Comparison of ENCODE assay signal across 16 mouse cellular contexts in the genomic region with DNA sequence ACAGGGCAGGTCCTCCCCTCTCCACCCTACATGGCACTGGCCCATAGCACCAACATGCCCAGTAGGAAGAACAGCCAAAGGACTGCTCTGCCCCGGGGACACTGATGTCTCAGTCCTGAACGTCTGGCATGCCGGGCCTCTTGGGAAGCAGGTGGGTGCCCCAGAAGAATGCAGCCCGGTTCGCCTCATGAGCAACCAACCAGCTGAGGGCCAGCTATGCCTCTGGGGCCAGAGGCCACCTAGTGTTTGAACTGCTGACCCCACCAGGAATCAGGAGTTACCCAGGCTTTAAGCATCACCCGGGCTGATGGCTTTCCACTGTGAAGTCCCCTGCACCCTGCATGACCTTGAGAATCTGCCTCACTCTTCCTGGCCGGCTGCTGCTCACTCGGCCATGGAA. TPM values are rescaled to one million over a fixed set of nuclear protein-coding genes. Genes with fewer than 3 reads are reported as not detected.
A peak's percentile ranks its signal among the peaks of the same experiment; 100 is the strongest.
DNase-seq lines count a peak whose midpoint lies in the region; ATAC-seq lines count a peak whose summit lies in the region.
"Had no signal": no experiment of that assay in that cellular context is flagged by ENCODE, and none has a peak within 500 bp of the region (broad histone marks: within the 10 kb centered on the region; RNA-seq: fewer than 3 reads in every experiment).

No protein-coding gene starts in this region.

- ATAC-seq in kidney, embryonic 16.5 days (ENCODE audit: low FRiP score, low TSS enrichment): no peak
- no peak for ATAC-seq in midbrain, embryonic 14.5 days (ENCODE audit: low FRiP score, low TSS enrichment)
- no peak for ATAC-seq in intestine, embryonic 15.5 days
- ATAC-seq: CD4-positive, CD25-positive, alpha-beta regulatory T cell, adult 4 months; liver, embryonic 12.5 days had no signal

- WGBS in heart, embryonic 10.5 days: 66% methylated on average over 8 of the region's 8 CpGs
- 59% methylated on average over 8 of the region's 8 CpGs for WGBS in kidney, embryonic 16.5 days
- 88% methylated on average over 8 of the region's 8 CpGs for WGBS in midbrain, embryonic 14.5 days
- WGBS in midbrain, embryonic 10.5 days: 90% methylated on average over 8 of the region's 8 CpGs
- 83% methylated on average over 8 of the region's 8 CpGs for WGBS in intestine, embryonic 15.5 days

- H3K4me3 ChIP-seq in heart, embryonic 10.5 days: no peak overlapping the region
- H3K4me3 ChIP-seq in kidney, embryonic 16.5 days (ENCODE audit: low read length): no peak overlapping the region
- no peak overlapping the region for H3K4me3 ChIP-seq in midbrain, embryonic 14.5 days (replicated peaks; ENCODE audit: low read depth, low read length)
- no peak overlapping the region for H3K4me3 ChIP-seq in midbrain, embryonic 10.5 days
- H3K4me3 ChIP-seq in intestine, embryonic 15.5 days (replicated peaks): no peak overlapping the region
- H3K4me3 ChIP-seq: embryonic facial prominence, embryonic 12.5 days; liver, embryonic 12.5 days had no signal

- H3K36me3 ChIP-seq in heart, embryonic 10.5 days: peaks cover 75% of the 10 kb centered on the region
- H3K36me3 ChIP-seq in kidney, embryonic 16.5 days (ENCODE audit: insufficient read depth, low read length): peaks cover 47% of the 10 kb centered on the region
- H3K36me3 ChIP-seq in midbrain, embryonic 14.5 days (ENCODE audit: control insufficient read depth, insufficient read depth, low read length): peaks cover 61% of the 10 kb centered on the region
- H3K36me3 ChIP-seq in midbrain, embryonic 10.5 days: peaks cover 92% of the 10 kb centered on the region
- peaks cover 21% of the 10 kb centered on the region for H3K36me3 ChIP-seq in intestine, embryonic 15.5 days

- H3K9ac ChIP-seq in kidney, embryonic 16.5 days (replicated peaks; ENCODE audit: low read length): no peak overlapping the region
- no peak overlapping the region for H3K9ac ChIP-seq in midbrain, embryonic 14.5 days (replicated peaks; ENCODE audit: low read length)
- no peak overlapping the region for H3K9ac ChIP-seq in intestine, embryonic 15.5 days
- H3K9ac ChIP-seq: embryonic facial prominence, embryonic 12.5 days; liver, embryonic 12.5 days had no signal

- H3K9me3 ChIP-seq in heart, embryonic 10.5 days: no peaks in the 10 kb centered on the region
- H3K9me3 ChIP-seq in kidney, embryonic 16.5 days (ENCODE audit: low read length): no peaks in the 10 kb centered on the region
- H3K9me3 ChIP-seq in midbrain, embryonic 14.5 days (ENCODE audit: control insufficient read depth, low read length): no peaks in the 10 kb centered on the region
- no peaks in the 10 kb centered on the region for H3K9me3 ChIP-seq in midbrain, embryonic 10.5 days (replicated peaks)
- no peaks in the 10 kb centered on the region for H3K9me3 ChIP-seq in intestine, embryonic 15.5 days
- H3K9me3 ChIP-seq: embryonic facial prominence, embryonic 12.5 days; liver, embryonic 12.5 days had no signal

- peak overlapping the region; percentile 1 for H3K27ac ChIP-seq in heart, embryonic 10.5 days
- no peak overlapping the region for H3K27ac ChIP-seq in kidney, embryonic 16.5 days (ENCODE audit: low read length)
- peak overlapping the region; percentile 27; the same call in 1 of the 2 replicates for H3K27ac ChIP-seq in midbrain, embryonic 14.5 days (replicated peaks; ENCODE audit: low read depth, low read length)
- H3K27ac ChIP-seq in midbrain, embryonic 10.5 days (replicated peaks): no peak overlapping the region
- H3K27ac ChIP-seq in intestine, embryonic 15.5 days: no peak overlapping the region
- H3K27ac ChIP-seq: embryonic facial prominence, embryonic 12.5 days; liver, embryonic 12.5 days had no signal

- no peak overlapping the region for H3K4me2 ChIP-seq in kidney, embryonic 16.5 days (replicated peaks; ENCODE audit: low read depth, low read length)
- no peak overlapping the region for H3K4me2 ChIP-seq in midbrain, embryonic 14.5 days (ENCODE audit: low read length)
- no peak overlapping the region for H3K4me2 ChIP-seq in intestine, embryonic 15.5 days (replicated peaks)
- H3K4me2 ChIP-seq: embryonic facial prominence, embryonic 12.5 days; liver, embryonic 12.5 days had no signal

- H3K4me1 ChIP-seq in heart, embryonic 10.5 days: peaks cover 40% of the 10 kb centered on the region
- H3K4me1 ChIP-seq in kidney, embryonic 16.5 days (ENCODE audit: insufficient read depth, low read length): peaks cover 8% of the 10 kb centered on the region
- H3K4me1 ChIP-seq in midbrain, embryonic 14.5 days (ENCODE audit: control insufficient read depth, insufficient read depth, low read length): peaks cover 30% of the 10 kb centered on the region
- peaks cover 22% of the 10 kb centered on the region for H3K4me1 ChIP-seq in midbrain, embryonic 10.5 days
- H3K4me1 ChIP-seq in intestine, embryonic 15.5 days (replicated peaks): no peaks in the 10 kb centered on the region; the same call in 1 of the 2 replicates
- H3K4me1 ChIP-seq: embryonic facial prominence, embryonic 12.5 days; liver, embryonic 12.5 days had no signal

- H3K27me3 ChIP-seq in heart, embryonic 10.5 days (ENCODE audit: insufficient read depth, poor library complexity, severe bottlenecking): no peaks in the 10 kb centered on the region
- H3K27me3 ChIP-seq in kidney, embryonic 16.5 days (ENCODE audit: insufficient read depth, low read length): no peaks in the 10 kb centered on the region
- H3K27me3 ChIP-seq in midbrain, embryonic 14.5 days (ENCODE audit: control insufficient read depth, insufficient read depth, low read length): no peaks in the 10 kb centered on the region
- H3K27me3 ChIP-seq in midbrain, embryonic 10.5 days (ENCODE audit: low read depth, poor library complexity, severe bottlenecking): no peaks in the 10 kb centered on the region
- H3K27me3 ChIP-seq in intestine, embryonic 15.5 days (replicated peaks): no peaks in the 10 kb centered on the region
- H3K27me3 ChIP-seq: embryonic facial prominence, embryonic 12.5 days; liver, embryonic 12.5 days had no signal

- no peak for DNase-seq in heart, embryonic 10.5 days (ENCODE audit: low spot score)
- no peak for DNase-seq in heart, adult 9 months (ENCODE audit: low spot score in 2 of 2)
- peak; percentile 45 for DNase-seq in kidney, adult 11 months
- DNase-seq in midbrain, embryonic 14.5 days: no peak
- no peak for DNase-seq in midbrain, embryonic 10.5 days (ENCODE audit: low spot score)
- DNase-seq: layer of hippocampus, postnatal 36 days; left cerebral cortex, postnatal 4 days; lung, postnatal 10 days; thymus, postnatal 36 days had no signal

RNA-seq across cellular contexts. Expression of a gene that starts 26.6 kb away (rescaled TPM):
- 2.2 and 3.9 TPM in 2 replicates for polyA plus RNA-seq in heart, embryonic 10.5 days (2016; fragmentation: Nextera tagmentation; extraction: Ambion mirVana)
- polyA plus RNA-seq in kidney, embryonic 16.5 days (2015; fragmentation: Nextera tagmentation; extraction: Ambion mirVana): 2.5 and 3.6 TPM in 2 replicates
- polyA plus RNA-seq in midbrain, embryonic 14.5 days (2014; fragmentation: Nextera tagmentation; extraction: Ambion mirVana): 12.0 and 13.1 TPM in 2 replicates
- 3.6 and 3.7 TPM in 2 replicates for polyA plus RNA-seq in midbrain, embryonic 10.5 days (2016; fragmentation: Nextera tagmentation; extraction: Ambion mirVana)
- 2.0 and 2.3 TPM in 2 replicates for polyA plus RNA-seq in intestine, embryonic 15.5 days (2015; fragmentation: Nextera tagmentation; extraction: Ambion mirVana)

RNA-seq across cellular contexts. Expression of a gene that starts 34.4 kb away (rescaled TPM):
- polyA plus RNA-seq in heart, embryonic 10.5 days (2016; fragmentation: Nextera tagmentation; extraction: Ambion mirVana): not detected in 2 replicates
- 0.53 and 0.71 TPM in 2 replicates for polyA plus RNA-seq in kidney, embryonic 16.5 days (2015; fragmentation: Nextera tagmentation; extraction: Ambion mirVana)
- not detected in 2 replicates for polyA plus RNA-seq in midbrain, embryonic 14.5 days (2014; fragmentation: Nextera tagmentation; extraction: Ambion mirVana)
- polyA plus RNA-seq in midbrain, embryonic 10.5 days (2016; fragmentation: Nextera tagmentation; extraction: Ambion mirVana): not detected in 2 replicates
- not detected in 2 replicates for polyA plus RNA-seq in intestine, embryonic 15.5 days (2015; fragmentation: Nextera tagmentation; extraction: Ambion mirVana)
- polyA plus RNA-seq: CD4-positive, CD25-positive, alpha-beta regulatory T cell, adult 4 months; embryonic facial prominence, embryonic 12.5 days; gonadal fat pad, adult 2 months; testis, adult 2 months had no signal

RNA-seq across cellular contexts. Expression of a gene that starts 45.5 kb away (rescaled TPM):
- polyA plus RNA-seq in heart, embryonic 10.5 days (2016; fragmentation: Nextera tagmentation; extraction: Ambion mirVana): 43.7 and 44.0 TPM in 2 replicates
- 37.9 and 40.2 TPM in 2 replicates for polyA plus RNA-seq in kidney, embryonic 16.5 days (2015; fragmentation: Nextera tagmentation; extraction: Ambion mirVana)
- polyA plus RNA-seq in midbrain, embryonic 14.5 days (2014; fragmentation: Nextera tagmentation; extraction: Ambion mirVana): 7.6 and 13.7 TPM in 2 replicates
- 52.4 and 57.5 TPM in 2 replicates for polyA plus RNA-seq in midbrain, embryonic 10.5 days (2016; fragmentation: Nextera tagmentation; extraction: Ambion mirVana)
- 28.3 and 29.4 TPM in 2 replicates for polyA plus RNA-seq in intestine, embryonic 15.5 days (2015; fragmentation: Nextera tagmentation; extraction: Ambion mirVana)

Comparison
In these comparisons a context has a peak if more than half of its experiments do, and no peak if none do; other contexts are left out.
1. H3K27ac ChIP-seq: peak in heart, embryonic 10.5 days (single experiment) and midbrain, embryonic 14.5 days (single experiment); none in kidney, embryonic 16.5 days (single experiment), midbrain, embryonic 10.5 days (single experiment) and intestine, embryonic 15.5 days (single experiment).